Mouse (Mus musculus): ENCODE results near the gene Dusp6. TPM values are rescaled to one million over a fixed set of nuclear protein-coding genes. Genes with fewer than 3 reads are reported as not detected.
A peak's percentile ranks its signal among the peaks of the same experiment; 100 is the strongest.

Gene Dusp6
- polyA plus RNA-seq, 1 experiment: 5.1 TPM

DNA sequence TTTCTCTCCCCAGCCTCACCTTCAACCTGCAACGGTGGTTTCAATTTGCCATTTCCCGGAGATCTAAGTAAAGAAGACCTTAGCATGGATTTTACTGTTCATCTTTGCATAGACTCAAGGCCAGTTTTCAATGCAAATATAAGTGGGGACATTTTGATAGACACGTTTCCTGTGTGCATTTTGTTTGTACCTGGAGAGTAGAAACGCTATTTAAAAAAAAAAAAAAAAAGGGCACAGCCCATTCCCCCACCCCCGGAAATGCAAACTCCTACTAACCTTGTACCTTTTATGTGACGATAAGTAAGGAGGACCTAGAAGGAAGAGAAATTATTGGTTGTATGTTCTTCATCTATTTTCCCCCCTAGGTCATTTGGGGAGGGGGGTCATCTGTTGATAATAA is 24.2 kb downstream of the Dusp6 start:
- TF ChIP-seq CTCF (IDR thresholded peaks at IDR 0.05; ENCODE audit: control insufficient read depth, insufficient read depth, insufficient replicate concordance, low read depth, low read length) (no peak), POLR2A (IDR thresholded peaks at IDR 0.05; ENCODE audit: control insufficient read depth, low read depth, low read length) (no peak)
- Histone ChIP-seq H3K36me3 (ENCODE audit: control insufficient read depth, insufficient read depth, low read length) (no peaks in the 10 kb centered on the region), H3K27me3 (ENCODE audit: control insufficient read depth, insufficient read depth, low read length) (no peaks in the 10 kb centered on the region), H3K4me1 (ENCODE audit: control insufficient read depth, insufficient read depth, low read length) (peaks cover 8% of the 10 kb centered on the region), H3K27ac (ENCODE audit: control insufficient read depth, insufficient read depth, low read depth, low read length) (no peak overlapping the region), H3K4me3 (ENCODE audit: control insufficient read depth, low read depth, low read length) (peak overlapping the region; percentile 15; the same call in 1 of the 2 replicates)

GRCm38 (mm10) chr10:99289176-99289575 is 26.1 kb downstream of the Dusp6 start:
- peaks cover 7% of the 10 kb centered on the region for H3K4me1 ChIP-seq (ENCODE audit: control insufficient read depth, insufficient read depth, low read length)
- H3K27ac ChIP-seq (ENCODE audit: control insufficient read depth, insufficient read depth, low read depth, low read length): no peak overlapping the region
- TF ChIP-seq POLR2A (IDR thresholded peaks at IDR 0.05; ENCODE audit: control insufficient read depth, low read depth, low read length) (no peak), CTCF (IDR thresholded peaks at IDR 0.05; ENCODE audit: control insufficient read depth, insufficient read depth, insufficient replicate concordance, low read depth, low read length) (no peak)
- no peaks in the 10 kb centered on the region for H3K36me3 ChIP-seq (ENCODE audit: control insufficient read depth, insufficient read depth, low read length)
- no peak overlapping the region for H3K4me3 ChIP-seq (ENCODE audit: control insufficient read depth, low read depth, low read length)
- no peaks in the 10 kb centered on the region for H3K27me3 ChIP-seq (ENCODE audit: control insufficient read depth, insufficient read depth, low read length)

DNA sequence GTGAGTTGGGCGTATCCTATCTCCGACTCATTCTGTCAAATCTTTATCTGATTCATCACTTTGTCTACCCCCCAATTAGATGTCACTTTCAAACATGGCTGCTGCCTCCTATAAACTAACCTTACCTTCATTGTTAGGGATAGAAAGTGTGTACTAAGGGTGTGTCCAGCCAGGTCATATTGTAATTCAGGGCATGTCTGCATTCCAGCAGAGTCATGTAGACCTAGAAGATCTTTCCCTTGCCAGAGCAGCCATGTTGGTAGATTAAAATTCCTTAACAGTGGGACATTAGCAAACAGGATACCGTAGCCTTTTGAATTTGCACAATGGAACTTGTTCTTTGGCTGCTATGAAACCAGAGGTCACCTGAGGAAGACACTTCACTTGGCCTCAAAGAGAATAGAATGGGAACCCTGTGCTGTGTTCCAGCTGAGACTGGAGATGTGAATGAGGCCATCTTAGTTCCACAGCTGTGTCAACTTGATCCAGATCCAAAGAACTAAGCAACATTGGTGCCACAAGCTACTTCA is 30.1 kb downstream of the Dusp6 start:
- Histone ChIP-seq H3K36me3 (ENCODE audit: control insufficient read depth, insufficient read depth, low read length) (no peaks in the 10 kb centered on the region), H3K4me1 (ENCODE audit: control insufficient read depth, insufficient read depth, low read length) (no peaks in the 10 kb centered on the region; the same call in 1 of the 2 replicates), H3K4me3 (ENCODE audit: control insufficient read depth, low read depth, low read length) (no peak overlapping the region), H3K27ac (ENCODE audit: control insufficient read depth, insufficient read depth, low read depth, low read length) (no peak overlapping the region), H3K27me3 (ENCODE audit: control insufficient read depth, insufficient read depth, low read length) (no peaks in the 10 kb centered on the region)
- no peak for TF ChIP-seq POLR2A (IDR thresholded peaks at IDR 0.05; ENCODE audit: control insufficient read depth, low read depth, low read length)
- no peak for TF ChIP-seq CTCF (IDR thresholded peaks at IDR 0.05; ENCODE audit: control insufficient read depth, insufficient read depth, insufficient replicate concordance, low read depth, low read length)

DNA sequence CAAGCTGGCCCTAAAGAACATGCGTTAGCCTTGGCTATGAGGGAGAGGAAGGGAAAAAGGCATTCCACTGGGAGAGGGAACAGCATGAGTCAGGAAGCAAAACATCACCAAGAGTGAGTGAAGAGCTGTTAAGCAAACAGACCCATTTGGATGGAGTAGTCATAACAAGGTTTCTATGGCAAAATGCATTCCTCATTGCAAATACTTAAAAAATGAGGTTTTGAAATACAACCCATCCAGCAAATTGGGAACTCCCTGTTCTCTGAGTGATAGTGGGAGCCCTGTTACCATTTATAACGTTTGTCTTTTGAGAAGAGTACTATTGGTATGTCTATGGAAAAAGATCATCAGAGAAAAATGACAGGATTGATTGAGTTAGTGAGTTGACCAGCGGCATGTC is 34.7 kb downstream of the Dusp6 start:
- Histone ChIP-seq H3K36me3 (ENCODE audit: control insufficient read depth, insufficient read depth, low read length) (no peaks in the 10 kb centered on the region), H3K27ac (ENCODE audit: control insufficient read depth, insufficient read depth, low read depth, low read length) (no peak overlapping the region), H3K4me3 (ENCODE audit: control insufficient read depth, low read depth, low read length) (no peak overlapping the region), H3K4me1 (ENCODE audit: control insufficient read depth, insufficient read depth, low read length) (peaks cover 2% of the 10 kb centered on the region; the same call in 1 of the 2 replicates), H3K27me3 (ENCODE audit: control insufficient read depth, insufficient read depth, low read length) (no peaks in the 10 kb centered on the region)
- TF ChIP-seq CTCF (IDR thresholded peaks at IDR 0.05; ENCODE audit: control insufficient read depth, insufficient read depth, insufficient replicate concordance, low read depth, low read length): no peak
- no peak for TF ChIP-seq POLR2A (IDR thresholded peaks at IDR 0.05; ENCODE audit: control insufficient read depth, low read depth, low read length)

- no peak for TF ChIP-seq POLR2A (IDR thresholded peaks at IDR 0.05; ENCODE audit: control insufficient read depth, low read depth, low read length)
- no peak for TF ChIP-seq CTCF (IDR thresholded peaks at IDR 0.05; ENCODE audit: control insufficient read depth, insufficient read depth, insufficient replicate concordance, low read depth, low read length)
- Histone ChIP-seq H3K4me3 (ENCODE audit: control insufficient read depth, low read depth, low read length) (no peak overlapping the region), H3K36me3 (ENCODE audit: control insufficient read depth, insufficient read depth, low read length) (no peaks in the 10 kb centered on the region), H3K27ac (ENCODE audit: control insufficient read depth, insufficient read depth, low read depth, low read length) (peak overlapping the region; percentile 10; the same call in 1 of the 2 replicates), H3K27me3 (ENCODE audit: control insufficient read depth, insufficient read depth, low read length) (no peaks in the 10 kb centered on the region), H3K4me1 (ENCODE audit: control insufficient read depth, insufficient read depth, low read length) (peaks cover 2% of the 10 kb centered on the region; the same call in 1 of the 2 replicates)
Measured at GRCm38 (mm10) chr10:99298328-99299295, 35.6 kb downstream of the Dusp6 start.

GRCm38 (mm10) chr10:99299303-99299702 is 36.3 kb downstream of the Dusp6 start:
- H3K4me3 ChIP-seq (ENCODE audit: control insufficient read depth, low read depth, low read length): no peak overlapping the region
- no peak overlapping the region for H3K27ac ChIP-seq (ENCODE audit: control insufficient read depth, insufficient read depth, low read depth, low read length)
- TF ChIP-seq CTCF (IDR thresholded peaks at IDR 0.05; ENCODE audit: control insufficient read depth, insufficient read depth, insufficient replicate concordance, low read depth, low read length): no peak
- TF ChIP-seq POLR2A (IDR thresholded peaks at IDR 0.05; ENCODE audit: control insufficient read depth, low read depth, low read length): no peak
- no peaks in the 10 kb centered on the region for H3K36me3 ChIP-seq (ENCODE audit: control insufficient read depth, insufficient read depth, low read length)
- no peaks in the 10 kb centered on the region for H3K27me3 ChIP-seq (ENCODE audit: control insufficient read depth, insufficient read depth, low read length)
- peaks cover 2% of the 10 kb centered on the region; the same call in 1 of the 2 replicates for H3K4me1 ChIP-seq (ENCODE audit: control insufficient read depth, insufficient read depth, low read length)

GRCm38 (mm10) chr10:99302051-99302450 is 39.0 kb downstream of the Dusp6 start:
- peaks cover 2% of the 10 kb centered on the region; the same call in 1 of the 2 replicates for H3K4me1 ChIP-seq (ENCODE audit: control insufficient read depth, insufficient read depth, low read length)
- H3K27ac ChIP-seq (ENCODE audit: control insufficient read depth, insufficient read depth, low read depth, low read length): no peak overlapping the region
- no peak overlapping the region for H3K4me3 ChIP-seq (ENCODE audit: control insufficient read depth, low read depth, low read length)
- TF ChIP-seq POLR2A (IDR thresholded peaks at IDR 0.05; ENCODE audit: control insufficient read depth, low read depth, low read length) (no peak), CTCF (IDR thresholded peaks at IDR 0.05; ENCODE audit: control insufficient read depth, insufficient read depth, insufficient replicate concordance, low read depth, low read length) (no peak)
- no peaks in the 10 kb centered on the region for H3K36me3 ChIP-seq (ENCODE audit: control insufficient read depth, insufficient read depth, low read length)
- no peaks in the 10 kb centered on the region for H3K27me3 ChIP-seq (ENCODE audit: control insufficient read depth, insufficient read depth, low read length)
